11 mouse cellular contexts compared by ENCODE assay signal in genomic region chr3:98355344-98356025, GRCm38 (mm10). TPM values are rescaled to one million over a fixed set of nuclear protein-coding genes. Genes with fewer than 3 reads are reported as not detected.
DNase-seq lines count a peak whose midpoint lies in the region; ATAC-seq and TF ChIP-seq lines count a peak whose summit lies in the region.
"Had no signal": no experiment of that assay in that cellular context is flagged by ENCODE, and none has a peak within 500 bp of the region (broad histone marks: within the 10 kb centered on the region; RNA-seq: fewer than 3 reads in every experiment).

No protein-coding gene starts in this region.

- no peak overlapping the region for H3ac ChIP-seq in myocyte (ENCODE audit: control insufficient read depth, insufficient read length)

- 63% methylated on average over 10 of the region's 10 CpGs for WGBS in intestine, embryonic 15.5 days
- WGBS in intestine, embryonic 16.5 days: 62% methylated on average over 10 of the region's 10 CpGs
- 53% methylated on average over 10 of the region's 10 CpGs for WGBS in embryonic facial prominence, embryonic 10.5 days
- 54% methylated on average over 10 of the region's 10 CpGs for WGBS in hindbrain, embryonic 15.5 days

- no peak overlapping the region for H3K4me2 ChIP-seq in intestine, embryonic 15.5 days (replicated peaks)
- H3K4me2 ChIP-seq in intestine, embryonic 16.5 days (ENCODE audit: low read depth, low read length): no peak overlapping the region
- no peak overlapping the region for H3K4me2 ChIP-seq in hindbrain, embryonic 15.5 days
- H3K4me2 ChIP-seq in myocyte (ENCODE audit: low read depth): peak overlapping the region; percentile 60
- H3K4me2 ChIP-seq: heart, embryonic 12.5 days had no signal

- DNase-seq in embryonic facial prominence, embryonic 10.5 days (ENCODE audit: low spot score): peak; percentile 50
- no peak for DNase-seq in cerebellum, postnatal 25 days
- no peak for DNase-seq in testis, postnatal 14 days (ENCODE audit: low spot score)
- DNase-seq in adrenal gland, adult (ENCODE audit: inconsistent age in 2 of 2, low spot score in 1 of 2): no peak
- DNase-seq: adrenal gland, postnatal 14 days had no signal

- H3K27ac ChIP-seq in intestine, embryonic 15.5 days: no peak overlapping the region
- H3K27ac ChIP-seq in intestine, embryonic 16.5 days (ENCODE audit: low read length): no peak overlapping the region
- 0 out of 2 replicates have a peak overlapping the region, but pooled peaks have one; percentile 27 for H3K27ac ChIP-seq in embryonic facial prominence, embryonic 10.5 days (replicated peaks)
- no peak overlapping the region for H3K27ac ChIP-seq in hindbrain, embryonic 15.5 days (replicated peaks)
- H3K27ac ChIP-seq: macrophage had no signal

- H3K36me3 ChIP-seq in intestine, embryonic 15.5 days: no peaks in the 10 kb centered on the region
- no peaks in the 10 kb centered on the region for H3K36me3 ChIP-seq in intestine, embryonic 16.5 days (ENCODE audit: control insufficient read depth, insufficient read depth, low read length)
- H3K36me3 ChIP-seq in embryonic facial prominence, embryonic 10.5 days (replicated peaks): no peaks in the 10 kb centered on the region
- H3K36me3 ChIP-seq in hindbrain, embryonic 15.5 days: no peaks in the 10 kb centered on the region
- H3K36me3 ChIP-seq in myocyte (ENCODE audit: control insufficient read depth, insufficient read depth): no peaks in the 10 kb centered on the region
- H3K36me3 ChIP-seq: heart, embryonic 12.5 days had no signal

- no peak overlapping the region for H3K9ac ChIP-seq in intestine, embryonic 15.5 days
- no peak overlapping the region for H3K9ac ChIP-seq in intestine, embryonic 16.5 days (ENCODE audit: low read depth, low read length)
- no peak overlapping the region for H3K9ac ChIP-seq in hindbrain, embryonic 15.5 days
- H3K9ac ChIP-seq: heart, embryonic 12.5 days had no signal

- H3K9me3 ChIP-seq in intestine, embryonic 15.5 days: no peaks in the 10 kb centered on the region
- H3K9me3 ChIP-seq in intestine, embryonic 16.5 days (ENCODE audit: control insufficient read depth, low read length): no peaks in the 10 kb centered on the region
- no peaks in the 10 kb centered on the region for H3K9me3 ChIP-seq in embryonic facial prominence, embryonic 10.5 days
- no peaks in the 10 kb centered on the region for H3K9me3 ChIP-seq in hindbrain, embryonic 15.5 days
- H3K9me3 ChIP-seq: heart, embryonic 12.5 days had no signal

- no peak for TF ChIP-seq POLR2A in myocyte (IDR thresholded peaks at IDR 0.05; ENCODE audit: insufficient read length, low read depth)

- 0 out of 2 replicates have a peak, but pooled peaks have one; percentile 31 for ATAC-seq in intestine, embryonic 15.5 days
- no peak for ATAC-seq in intestine, embryonic 16.5 days
- ATAC-seq in hindbrain, embryonic 15.5 days (ENCODE audit: low FRiP score, low read depth): peak; percentile 72

- no peaks in the 10 kb centered on the region for H3K4me1 ChIP-seq in intestine, embryonic 15.5 days (replicated peaks)
- 0 out of 2 replicates have a peak, but pooled peaks cover 3% of the 10 kb centered on the region for H3K4me1 ChIP-seq in intestine, embryonic 16.5 days (ENCODE audit: control insufficient read depth, insufficient read depth, low read length)
- H3K4me1 ChIP-seq in embryonic facial prominence, embryonic 10.5 days: peaks cover 9% of the 10 kb centered on the region
- no peaks in the 10 kb centered on the region; the same call in 1 of the 2 replicates for H3K4me1 ChIP-seq in hindbrain, embryonic 15.5 days (replicated peaks)
- H3K4me1 ChIP-seq: heart, embryonic 12.5 days had no signal

- H3K4me3 ChIP-seq in intestine, embryonic 15.5 days (replicated peaks): no peak overlapping the region
- H3K4me3 ChIP-seq in intestine, embryonic 16.5 days (ENCODE audit: low read length): no peak overlapping the region
- H3K4me3 ChIP-seq in embryonic facial prominence, embryonic 10.5 days: no peak overlapping the region
- no peak overlapping the region for H3K4me3 ChIP-seq in hindbrain, embryonic 15.5 days
- no peak overlapping the region for H3K4me3 ChIP-seq in myocyte
- H3K4me3 ChIP-seq: heart, embryonic 12.5 days had no signal

- H3K79me2 ChIP-seq in myocyte (ENCODE audit: control insufficient read depth, insufficient read depth): no peaks in the 10 kb centered on the region

- H3K27me3 ChIP-seq in intestine, embryonic 15.5 days (replicated peaks): no peaks in the 10 kb centered on the region
- H3K27me3 ChIP-seq in intestine, embryonic 16.5 days (replicated peaks; ENCODE audit: control insufficient read depth, insufficient read depth, low read length): no peaks in the 10 kb centered on the region
- no peaks in the 10 kb centered on the region for H3K27me3 ChIP-seq in embryonic facial prominence, embryonic 10.5 days (replicated peaks; ENCODE audit: low read depth, poor library complexity, severe bottlenecking)
- no peaks in the 10 kb centered on the region for H3K27me3 ChIP-seq in hindbrain, embryonic 15.5 days
- H3K27me3 ChIP-seq in myocyte (ENCODE audit: control insufficient read depth, insufficient read depth, insufficient read length): no peaks in the 10 kb centered on the region
- H3K27me3 ChIP-seq: heart, embryonic 12.5 days had no signal

TF ChIP-seq in myocyte, 11 proteins besides CTCF, POLR2A, EP300 and RAD21:
- no peak for TF ChIP-seq SRF (IDR thresholded peaks at IDR 0.05; ENCODE audit: control insufficient read depth, insufficient read length, low read depth)
- no peak for TF ChIP-seq TCF3 (IDR thresholded peaks at IDR 0.05; ENCODE audit: insufficient read length, low read depth)
- TF ChIP-seq POLR2AphosphoS2 (IDR thresholded peaks at IDR 0.05; ENCODE audit: insufficient read length, low read depth): no peak
- no peak for TF ChIP-seq USF1 (IDR thresholded peaks at IDR 0.05; ENCODE audit: low read depth)
- TF ChIP-seq TCF12 (IDR thresholded peaks at IDR 0.05; ENCODE audit: insufficient read depth, poor library complexity, severe bottlenecking): no peak
- peak in 1 of 3 experiments; percentile 45 for TF ChIP-seq MYOG (IDR thresholded peaks at IDR 0.05; ENCODE audit: control insufficient read depth in 1 of 3, insufficient read depth in 1 of 3, insufficient read length in 2 of 3, low read depth in 2 of 3)
- TF ChIP-seq MAX (IDR thresholded peaks at IDR 0.05; ENCODE audit: low read depth): no peak
- peak in 1 of 3 experiments; percentile 73 for TF ChIP-seq MYOD1 (IDR thresholded peaks at IDR 0.05; ENCODE audit: control insufficient read depth in 1 of 3, insufficient read length in 2 of 3, low read depth in 2 of 3)

RNA-seq across cellular contexts. Expression of gene Phgdh, which starts 15.7 kb away (rescaled TPM):
- polyA plus RNA-seq in intestine, embryonic 15.5 days (2015; fragmentation: Nextera tagmentation; extraction: Ambion mirVana): 291 and 356 TPM in 2 replicates
- polyA plus RNA-seq in intestine, embryonic 16.5 days (2015; fragmentation: Nextera tagmentation; extraction: Ambion mirVana): 321 and 332 TPM in 2 replicates
- 373 and 379 TPM in 2 replicates for polyA plus RNA-seq in embryonic facial prominence, embryonic 10.5 days (2016; fragmentation: Nextera tagmentation; extraction: Ambion mirVana)
- 179 and 188 TPM in 2 replicates for polyA plus RNA-seq in hindbrain, embryonic 15.5 days (2015; fragmentation: Nextera tagmentation; extraction: Ambion mirVana)
- polyA plus RNA-seq in myocyte (2012; fragmentation: generic; extraction: Trizol): 849 TPM

RNA-seq across cellular contexts. Expression of gene Zfp697, which starts 26.8 kb away (rescaled TPM):
- polyA plus RNA-seq in intestine, embryonic 15.5 days (2015; fragmentation: Nextera tagmentation; extraction: Ambion mirVana): 7.1 and 7.2 TPM in 2 replicates
- 6.1 and 7.4 TPM in 2 replicates for polyA plus RNA-seq in intestine, embryonic 16.5 days (2015; fragmentation: Nextera tagmentation; extraction: Ambion mirVana)
- 8.2 and 8.8 TPM in 2 replicates for polyA plus RNA-seq in embryonic facial prominence, embryonic 10.5 days (2016; fragmentation: Nextera tagmentation; extraction: Ambion mirVana)
- polyA plus RNA-seq in hindbrain, embryonic 15.5 days (2015; fragmentation: Nextera tagmentation; extraction: Ambion mirVana): 14.7 and 17.3 TPM in 2 replicates
- 5.3 TPM for polyA plus RNA-seq in myocyte (2012; fragmentation: generic; extraction: Trizol)
